Mouse (Mus musculus) heart, postnatal 0 days (tissue): ENCODE data around the gene Mepe.

Experiments used
- CTCF ChIP-seq: IDR thresholded peaks from 2 replicates; pipeline ENCODE4 v1.5.1; 2016; ENCODE audit warnings: antibody characterized with exemption, control low read depth, low read depth
- EP300 ChIP-seq: IDR thresholded peaks from 2 replicates; pipeline ENCODE4 v1.6.1; 2016; ENCODE audit warnings: antibody characterized with exemption, low read depth

DNA sequence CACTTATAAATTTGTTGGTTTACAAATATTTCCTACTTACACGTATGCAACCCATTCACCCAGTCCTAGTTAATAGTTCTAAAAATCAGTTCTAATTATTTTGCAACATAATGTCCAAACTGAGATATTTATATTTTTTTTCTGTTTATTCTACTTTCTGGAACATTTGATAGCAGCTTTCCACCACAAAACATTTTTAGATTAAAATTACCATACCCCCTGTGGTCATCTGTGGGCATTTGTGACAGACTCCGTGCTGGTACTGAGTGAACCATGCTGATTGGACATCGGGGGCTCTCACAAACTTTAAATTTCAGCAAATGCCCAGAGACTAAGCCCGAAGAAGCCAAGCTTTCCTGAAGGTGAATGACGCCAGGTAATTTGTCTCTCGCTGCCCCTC is at the start of gene Mepe:
- TF ChIP-seq CTCF (no peak), EP300 (no peak)
